Mouse (Mus musculus) MEL (cell line): ENCODE measurements around the gene Cdk14. TPM values are rescaled to one million over a fixed set of nuclear protein-coding genes. Genes with fewer than 3 reads are reported as not detected.

Experiments
- DNase-seq: peaks from one replicate; pipeline ENCODE4 v3.0.0; 2011; ENCODE audit warnings: low read depth, low spot score
- H3K27ac ChIP-seq: 2 replicates; pipeline ENCODE4 v1.5.1; 2012; ENCODE audit warnings: low read depth, mild to moderate bottlenecking, control low read depth, low read length, moderate library complexity; ENCODE audit not compliant: control insufficient read depth
- H3K27me3 ChIP-seq, 2 experiments: fragments of 150-350 bp in 1 of 2; sonication (generic) in 1 of 2; 2 replicates each; pipeline ENCODE4 v1.6.1; 2012; ENCODE audit warnings: low read length in 2 of 2, mild to moderate bottlenecking in 2 of 2, improper control_type of control experiment in 1 of 2, moderate library complexity in 1 of 2; ENCODE audit not compliant: insufficient read depth in 2 of 2, control insufficient read depth in 1 of 2
- H3K36me3 ChIP-seq, 2 experiments: 2 replicates each; pipeline ENCODE4 v1.6.1; 2012 to 2014; ENCODE audit warnings: low read length in 2 of 2, improper control_type of control experiment in 1 of 2, inconsistent platforms in 1 of 2, mild to moderate bottlenecking in 1 of 2; ENCODE audit not compliant: insufficient read depth in 2 of 2, control insufficient read depth in 1 of 2
- H3K4me1 ChIP-seq, 2 experiments: fragments of 150-350 bp in 1 of 2; sonication (generic) in 1 of 2; 2 replicates each; pipeline ENCODE4 v1.6.1; 2012; ENCODE audit warnings: low read length in 2 of 2, improper control_type of control experiment in 1 of 2, mild to moderate bottlenecking in 1 of 2; ENCODE audit not compliant: insufficient read depth in 2 of 2, control insufficient read depth in 1 of 2
- H3K4me3 ChIP-seq, 2 experiments: fragments of 150-350 bp in 1 of 2; sonication (generic) in 1 of 2; 2 replicates each; pipeline ENCODE4 v1.5.1; 2012; ENCODE audit warnings: low read depth in 2 of 2, low read length in 2 of 2, mild to moderate bottlenecking in 2 of 2, moderate library complexity in 2 of 2, control low read depth in 1 of 2, improper control_type of control experiment in 1 of 2; ENCODE audit not compliant: control insufficient read depth in 1 of 2, insufficient read depth in 1 of 2
- H3K79me2 ChIP-seq: 2 replicates; pipeline ENCODE4 v1.6.1; 2012; ENCODE audit warnings: mild to moderate bottlenecking, low read length, moderate library complexity; ENCODE audit not compliant: control insufficient read depth, poor library complexity, insufficient read depth
- H3K9ac ChIP-seq: 2 replicates; pipeline ENCODE4 v1.6.1; 2012; ENCODE audit warnings: low read depth, mild to moderate bottlenecking, control low read depth, low read length, moderate library complexity; ENCODE audit not compliant: control insufficient read depth, poor library complexity, severe bottlenecking
- H3K9me3 ChIP-seq: fragments of 150-350 bp; sonication (generic); replicated peaks from 2 replicates; pipeline ENCODE4 v1.6.1; 2012; ENCODE audit warnings: mild to moderate bottlenecking, low read length, improper control_type of control experiment, moderate library complexity; ENCODE audit not compliant: insufficient read depth
- CHD2 ChIP-seq: IDR thresholded peaks from 2 replicates; pipeline ENCODE4 v1.6.1; 2011; ENCODE audit warnings: low read length, improper control_type of control experiment
- CTCF ChIP-seq, 3 experiments: IDR thresholded peaks in 2 of 3; conservative IDR thresholded peaks in 1 of 3; 2 replicates each; pipeline ENCODE4 v1.5.1; 2011 to 2012; ENCODE audit warnings: low read length in 3 of 3, low read depth in 2 of 3, mild to moderate bottlenecking in 2 of 3, improper control_type of control experiment in 1 of 3, inconsistent platforms in 1 of 3, mixed read lengths in 1 of 3, moderate library complexity in 1 of 3; ENCODE audit not compliant: control insufficient read depth in 1 of 3, insufficient read depth in 1 of 3, poor library complexity in 1 of 3, severe bottlenecking in 1 of 3
- ELF1 ChIP-seq: IDR thresholded peaks from 2 replicates; pipeline ENCODE4 v1.6.1; 2014; ENCODE audit warnings: low read depth, mild to moderate bottlenecking, inconsistent platforms, low read length, improper control_type of control experiment, moderate library complexity
- EP300 ChIP-seq, 2 experiments: IDR thresholded peaks; 2 replicates each; pipeline ENCODE4 v1.6.1; 2011; ENCODE audit warnings: improper control_type of control experiment in 2 of 2, low read length in 2 of 2, low read depth in 1 of 2, mild to moderate bottlenecking in 1 of 2
- GATA1 ChIP-seq: IDR thresholded peaks from 2 replicates; pipeline ENCODE4 v1.6.1; 2011; ENCODE audit warnings: low read depth, low read length, improper control_type of control experiment
- HCFC1 ChIP-seq: IDR thresholded peaks from 2 replicates; pipeline ENCODE4 v1.6.1; 2012; ENCODE audit warnings: low read depth, mild to moderate bottlenecking, inconsistent platforms, low read length, improper control_type of control experiment, moderate library complexity
- MAFK ChIP-seq: IDR thresholded peaks from 2 replicates; pipeline ENCODE4 v1.6.1; 2011; ENCODE audit warnings: low read depth, mild to moderate bottlenecking, low read length, improper control_type of control experiment, borderline replicate concordance
- MAX ChIP-seq: IDR thresholded peaks from 2 replicates; pipeline ENCODE4 v1.6.1; 2011; ENCODE audit warnings: low read length, improper control_type of control experiment
- MAZ ChIP-seq: IDR thresholded peaks from 2 replicates; pipeline ENCODE4 v1.6.1; 2012; ENCODE audit warnings: low read depth, mild to moderate bottlenecking, inconsistent platforms, low read length, improper control_type of control experiment
- MYC ChIP-seq: IDR thresholded peaks from 2 replicates; pipeline ENCODE4 v1.6.1; 2011; ENCODE audit warnings: low read depth, mild to moderate bottlenecking, low read length, improper control_type of control experiment, moderate library complexity
- POLR2A ChIP-seq, 2 experiments: IDR thresholded peaks; 2 replicates each; pipeline ENCODE4 v1.6.1; 2011 to 2012; ENCODE audit warnings: low read length in 2 of 2, mild to moderate bottlenecking in 2 of 2, control low read depth in 1 of 2, improper control_type of control experiment in 1 of 2, low read depth in 1 of 2, moderate library complexity in 1 of 2; ENCODE audit not compliant: control insufficient read depth in 1 of 2, insufficient read depth in 1 of 2, poor library complexity in 1 of 2
- POLR2AphosphoS5 ChIP-seq: IDR thresholded peaks from 2 replicates; pipeline ENCODE4 v1.6.1; 2012; ENCODE audit warnings: low read depth, borderline replicate concordance, mild to moderate bottlenecking, inconsistent platforms, low read length, moderate library complexity, mixed read lengths
- SIN3A ChIP-seq: IDR thresholded peaks from 2 replicates; pipeline ENCODE4 v1.6.1; 2012; ENCODE audit warnings: low read length, improper control_type of control experiment, inconsistent platforms
- TBP ChIP-seq: IDR thresholded peaks from 2 replicates; pipeline ENCODE4 v1.8.0; 2011; ENCODE audit warnings: low read depth, low read length, improper control_type of control experiment
- TCF12 ChIP-seq: IDR thresholded peaks from 2 replicates; pipeline ENCODE4 v1.6.1; 2014; ENCODE audit warnings: low read depth, mild to moderate bottlenecking, inconsistent platforms, low read length, improper control_type of control experiment, moderate library complexity
- UBTF ChIP-seq: IDR thresholded peaks from 2 replicates; pipeline ENCODE4 v1.6.1; 2012; ENCODE audit warnings: low read depth, mild to moderate bottlenecking, inconsistent platforms, low read length, improper control_type of control experiment, moderate library complexity, borderline replicate concordance; ENCODE audit not compliant: insufficient read depth
- USF1 ChIP-seq: IDR thresholded peaks from 2 replicates; pipeline ENCODE4 v1.6.1; 2014; ENCODE audit warnings: low read depth, mild to moderate bottlenecking, inconsistent platforms, low read length, improper control_type of control experiment, moderate library complexity
- USF2 ChIP-seq, 2 experiments: IDR thresholded peaks; 2 replicates each; pipeline ENCODE4 v1.6.1; 2011 to 2012; ENCODE audit warnings: improper control_type of control experiment in 2 of 2, low read length in 2 of 2, borderline replicate concordance in 1 of 2, inconsistent platforms in 1 of 2, low read depth in 1 of 2, mild to moderate bottlenecking in 1 of 2; ENCODE audit not compliant: insufficient read depth in 1 of 2
- ZC3H11A ChIP-seq: IDR thresholded peaks from 2 replicates; pipeline ENCODE4 v1.6.1; 2012; ENCODE audit warnings: low read depth, mild to moderate bottlenecking, inconsistent platforms, low read length, improper control_type of control experiment
- ZNF384 ChIP-seq: IDR thresholded peaks from 2 replicates; pipeline ENCODE4 v1.6.1; 2012; ENCODE audit warnings: low read depth, mild to moderate bottlenecking, inconsistent platforms, low read length, improper control_type of control experiment
- polyA plus RNA-seq, 2 experiments: library from polyadenylated mRNA; stranded (reverse) in 1 of 2; unstranded in 1 of 2; fragments of >175 nt in 1 of 2; fragments of >200 nt in 1 of 2; gene quantifications; 2 replicates each; pipeline versions ENCODE4 v1.2.1 to v1.2.4; 2012; ENCODE audit warnings: low replicate concordance in 2 of 2, low read depth in 1 of 2; ENCODE audit not compliant: insufficient read length in 2 of 2, insufficient read depth in 1 of 2, missing spikeins in 1 of 2
- total RNA-seq: library from RNA; depleted of rRNA; stranded (reverse); fragments of 300-350 nt; gene quantifications from 2 replicates; pipeline ENCODE4 v1.2.3, GENCODE M21; 2012

Gene Cdk14
- total and polyA plus RNA-seq, 3 experiments = not detected

DNA sequence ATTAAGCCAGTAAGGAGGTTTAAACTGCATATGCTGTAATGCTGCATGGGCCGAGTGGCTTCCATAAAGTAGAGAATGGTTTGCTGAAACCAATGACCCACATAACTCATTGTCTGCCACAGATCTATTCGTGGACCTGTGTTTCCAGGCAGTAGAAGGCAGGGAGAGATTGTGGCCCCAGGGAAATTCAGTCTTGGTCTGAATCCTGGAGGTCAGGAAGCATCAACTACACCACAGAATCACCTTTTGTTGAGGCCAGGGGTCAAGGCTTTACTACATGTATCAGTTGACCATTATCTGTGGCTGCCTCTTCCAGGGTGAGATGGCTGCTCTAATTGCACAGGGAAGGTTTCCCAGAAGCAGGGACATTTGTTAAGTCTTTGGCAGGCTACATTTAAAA, 643.6 kb downstream of the Cdk14 start:
- no peaks in the 10 kb centered on the region for H3K9me3 ChIP-seq
- TF ChIP-seq HCFC1 (no peak), USF2 (IDR thresholded peaks at IDR 0.05; ENCODE audit: borderline replicate concordance in 1 of 2, insufficient read depth in 1 of 2, low read depth in 1 of 2, low read length in 2 of 2) (no peak), UBTF (no peak), ELF1 (no peak), TCF12 (no peak), ZC3H11A (no peak), CTCF (IDR thresholded peaks at IDR 0.05 in 2 of 3, conservative IDR thresholded peaks at IDR 0.05 in 1 of 3; ENCODE audit: control insufficient read depth in 1 of 3, insufficient read depth in 1 of 3, low read depth in 2 of 3, low read length in 3 of 3, poor library complexity in 1 of 3, severe bottlenecking in 1 of 3) (no peak), CHD2 (no peak), GATA1 (no peak), TBP (no peak), MAX (no peak), ZNF384 (no peak), MAZ (no peak), MYC (no peak), USF1 (no peak), EP300 (IDR thresholded peaks at IDR 0.05; ENCODE audit: low read depth in 1 of 2, low read length in 2 of 2) (no peak), SIN3A (no peak), POLR2A (IDR thresholded peaks at IDR 0.05; ENCODE audit: control insufficient read depth in 1 of 2, insufficient read depth in 1 of 2, low read depth in 1 of 2, low read length in 2 of 2, poor library complexity in 1 of 2) (no peak)
- TF ChIP-seq, all 39 proteins: peak for 0
- Histone ChIP-seq H3K4me3 (no peak overlapping the region), H3K79me2 (no peaks in the 10 kb centered on the region), H3K27me3 (no peaks in the 10 kb centered on the region), H3K9ac (no peak overlapping the region), H3K36me3 (no peaks in the 10 kb centered on the region), H3K27ac (no peak overlapping the region), H3K4me1 (no peaks in the 10 kb centered on the region)
- no peak for DNase-seq

DNA sequence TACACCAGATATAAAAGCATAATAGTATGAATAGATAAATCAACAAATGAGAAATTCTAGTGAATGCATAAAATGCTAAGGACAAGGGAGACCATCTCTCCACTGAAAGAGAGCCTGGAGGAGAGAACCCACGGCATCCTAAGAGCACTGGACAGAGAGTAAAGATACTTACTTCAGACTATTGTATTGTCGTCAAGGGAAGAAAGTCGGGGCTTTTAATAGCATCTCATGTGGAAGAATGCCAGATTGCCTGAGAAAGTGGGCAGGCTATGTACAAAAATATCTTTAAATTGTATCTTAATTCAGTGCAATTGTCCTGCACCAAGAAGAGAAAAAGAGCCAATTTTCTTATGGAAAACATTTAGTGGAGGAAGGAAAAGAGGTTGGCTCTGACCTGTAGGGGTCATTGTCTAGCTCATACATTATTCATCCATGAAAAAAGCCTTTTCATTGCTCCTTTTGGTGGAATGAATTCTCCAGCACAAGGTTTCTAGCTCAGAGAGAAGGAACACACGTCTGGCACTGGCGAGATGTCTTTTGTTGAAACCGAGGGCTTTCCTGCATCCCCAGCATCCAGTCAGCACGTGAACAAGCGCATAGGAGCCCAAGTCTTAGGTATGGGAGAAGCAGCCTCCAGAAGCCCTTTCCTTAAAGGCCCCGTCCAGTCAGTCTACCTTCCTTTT, 646.9 kb downstream of the Cdk14 start:
- no peak overlapping the region for H3K9ac ChIP-seq
- H3K27ac ChIP-seq = no peak overlapping the region
- H3K79me2 ChIP-seq = no peaks in the 10 kb centered on the region
- no peak for TF ChIP-seq POLR2AphosphoS5
- no peak for TF ChIP-seq USF2 (IDR thresholded peaks at IDR 0.05; ENCODE audit: borderline replicate concordance in 1 of 2, insufficient read depth in 1 of 2, low read depth in 1 of 2, low read length in 2 of 2)
- TF ChIP-seq MAFK = no peak
- no peaks in the 10 kb centered on the region for H3K9me3 ChIP-seq
- no peak for DNase-seq
- no peak overlapping the region for H3K4me3 ChIP-seq
- H3K36me3 ChIP-seq = no peaks in the 10 kb centered on the region
- no peaks in the 10 kb centered on the region for H3K27me3 ChIP-seq
- H3K4me1 ChIP-seq = no peaks in the 10 kb centered on the region
